Mouse (Mus musculus): ENCODE data around the gene Rassf5.

DNA sequence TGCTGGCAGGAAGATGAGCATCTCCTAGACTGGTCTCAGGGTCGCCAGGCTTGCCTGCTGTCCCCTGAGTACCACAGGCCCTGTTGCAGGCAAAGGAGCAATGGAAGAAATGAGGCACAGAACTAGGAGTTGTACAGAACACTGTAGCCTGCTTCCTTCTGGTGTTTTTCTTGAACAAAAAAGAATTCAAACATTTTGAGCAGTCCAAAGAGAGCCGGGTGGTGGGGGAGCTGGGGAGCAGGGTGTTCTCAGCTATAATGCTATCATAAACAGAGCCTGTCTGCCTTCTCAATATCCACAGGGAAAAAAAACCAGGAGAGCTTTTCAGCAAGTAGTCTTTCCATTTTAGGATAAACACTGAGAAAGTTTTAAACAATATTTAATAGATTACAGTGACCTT, 49.0 kb downstream of the Rassf5 start:
- no peak for TF ChIP-seq MAX (IDR thresholded peaks at IDR 0.05; ENCODE audit: low read depth)
- no peak for TF ChIP-seq TCF12 (IDR thresholded peaks at IDR 0.05; ENCODE audit: insufficient read depth, poor library complexity, severe bottlenecking)
